Mouse (Mus musculus): ENCODE results near the gene Smug1. TPM values are rescaled to one million over a fixed set of nuclear protein-coding genes. Genes with fewer than 3 reads are reported as not detected.

Gene Smug1
- polyA plus RNA-seq, 1 experiment from 2014 or later, result 3.8 TPM

DNA sequence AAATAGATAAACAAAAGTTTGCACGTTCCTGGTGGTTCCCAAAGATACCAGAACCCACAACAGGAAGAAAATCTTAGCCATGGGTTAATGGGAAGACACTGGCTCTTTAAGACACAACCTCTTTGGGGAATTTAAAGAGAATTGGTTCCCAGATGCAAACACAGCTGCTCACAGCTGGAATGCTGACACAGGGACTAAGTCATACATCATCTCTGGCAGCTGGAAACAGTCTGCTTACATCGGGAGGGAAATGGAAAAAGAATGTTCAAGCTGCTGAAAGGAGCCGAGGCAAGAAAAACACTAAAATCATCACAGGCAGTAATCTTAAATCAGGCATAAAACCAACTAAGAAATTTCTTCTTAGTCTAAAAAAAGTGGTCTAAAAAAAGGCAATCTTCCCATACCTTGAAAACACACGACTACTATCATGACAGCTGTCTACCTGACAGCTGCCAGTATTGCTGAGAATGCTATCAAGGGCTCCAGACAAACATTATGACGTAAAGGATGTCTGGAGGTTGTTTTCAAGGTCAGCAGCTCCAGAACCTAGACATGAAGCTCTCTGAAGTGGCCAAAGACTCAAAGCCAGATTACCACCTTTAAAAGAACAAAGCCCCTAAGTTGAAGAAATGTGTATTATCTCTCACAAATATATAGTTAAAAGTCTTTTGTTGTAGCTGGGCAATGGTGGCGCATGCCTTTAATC lies 35.3 kb upstream of the Smug1 start:
- H3K27ac ChIP-seq (ENCODE audit: low read depth), result no peak overlapping the region
- ATAC-seq (no peak), DNase-seq (no peak)
- no peak overlapping the region for H3K4me2 ChIP-seq (ENCODE audit: low read depth, low read length)
- H3K9me3 ChIP-seq (ENCODE audit: low read length), result no peaks in the 10 kb centered on the region
- peaks cover 2% of the 10 kb centered on the region; the same call in 1 of the 2 replicates for H3K4me1 ChIP-seq (ENCODE audit: insufficient read depth)
- WGBS (ENCODE audit: insufficient replicate concordance), result 69% methylated on average over 6 of the region's 6 CpGs
- no peaks in the 10 kb centered on the region for H3K27me3 ChIP-seq (ENCODE audit: insufficient read depth, low read length)
- no peak overlapping the region for H3K4me3 ChIP-seq (ENCODE audit: low read depth, low read length)
- TF ChIP-seq EP300 (IDR thresholded peaks at IDR 0.05; ENCODE audit: low read depth) (no peak), CTCF (IDR thresholded peaks at IDR 0.05; ENCODE audit: low read depth) (no peak)
- no peak overlapping the region for H3K9ac ChIP-seq (replicated peaks)
- peaks cover 66% of the 10 kb centered on the region for H3K36me3 ChIP-seq (replicated peaks; ENCODE audit: insufficient read depth, low read length)

DNA sequence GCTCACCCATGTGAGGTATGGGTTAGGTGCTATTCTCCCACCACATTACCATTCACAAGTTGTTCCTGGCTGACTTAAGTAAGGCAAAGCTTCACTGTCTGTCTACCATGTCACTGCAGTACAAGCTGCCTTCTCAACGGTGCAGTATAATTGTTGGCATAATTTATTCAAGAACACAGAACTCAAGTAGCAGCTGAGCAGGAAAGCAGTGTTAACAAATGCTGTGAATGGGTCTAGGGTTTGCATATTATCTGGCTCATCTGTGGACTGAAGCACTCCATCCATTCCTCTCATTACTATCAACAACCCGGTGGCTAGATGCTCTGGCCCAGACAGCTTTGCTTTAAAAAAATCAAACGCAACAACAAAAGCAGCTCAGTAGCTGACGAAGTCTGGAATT lies 30.9 kb upstream of the Smug1 start:
- H3K36me3 ChIP-seq (replicated peaks; ENCODE audit: insufficient read depth, low read length), result peaks cover 70% of the 10 kb centered on the region

GRCm38 (mm10) chr15:103196835-103197234 lies 29.9 kb upstream of the Smug1 start:
- TF ChIP-seq EP300 (IDR thresholded peaks at IDR 0.05; ENCODE audit: low read depth) (no peak), CTCF (IDR thresholded peaks at IDR 0.05; ENCODE audit: low read depth) (no peak)
- H3K9ac ChIP-seq (replicated peaks), result no peak overlapping the region
- peaks cover 2% of the 10 kb centered on the region; the same call in 1 of the 2 replicates for H3K4me1 ChIP-seq (ENCODE audit: insufficient read depth)
- ATAC-seq (no peak), DNase-seq (no peak)
- 73% methylated on average over 1 of the region's 1 CpGs for WGBS (ENCODE audit: insufficient replicate concordance)
- no peaks in the 10 kb centered on the region for H3K27me3 ChIP-seq (ENCODE audit: insufficient read depth, low read length)
- no peak overlapping the region for H3K4me2 ChIP-seq (ENCODE audit: low read depth, low read length)
- H3K36me3 ChIP-seq (replicated peaks; ENCODE audit: insufficient read depth, low read length), result peaks cover 72% of the 10 kb centered on the region
- no peaks in the 10 kb centered on the region for H3K9me3 ChIP-seq (ENCODE audit: low read length)
- no peak overlapping the region for H3K27ac ChIP-seq (ENCODE audit: low read depth)
- H3K4me3 ChIP-seq (ENCODE audit: low read depth, low read length), result no peak overlapping the region

More for the DNA sequence above, 30.9 kb upstream of the Smug1 start:
- H3K9ac ChIP-seq (replicated peaks), result no peak overlapping the region
- 86% methylated on average over 4 of the region's 4 CpGs for WGBS (ENCODE audit: insufficient replicate concordance)
- H3K4me2 ChIP-seq (ENCODE audit: low read depth, low read length), result no peak overlapping the region
- TF ChIP-seq EP300 (IDR thresholded peaks at IDR 0.05; ENCODE audit: low read depth), result no peak
- no peak for TF ChIP-seq CTCF (IDR thresholded peaks at IDR 0.05; ENCODE audit: low read depth)
- no peak for DNase-seq
- no peak overlapping the region for H3K4me3 ChIP-seq (ENCODE audit: low read depth, low read length)
- no peak overlapping the region for H3K27ac ChIP-seq (ENCODE audit: low read depth)
- no peaks in the 10 kb centered on the region for H3K9me3 ChIP-seq (ENCODE audit: low read length)
- no peak for ATAC-seq
- no peaks in the 10 kb centered on the region for H3K27me3 ChIP-seq (ENCODE audit: insufficient read depth, low read length)
- peaks cover 2% of the 10 kb centered on the region; the same call in 1 of the 2 replicates for H3K4me1 ChIP-seq (ENCODE audit: insufficient read depth)

DNA sequence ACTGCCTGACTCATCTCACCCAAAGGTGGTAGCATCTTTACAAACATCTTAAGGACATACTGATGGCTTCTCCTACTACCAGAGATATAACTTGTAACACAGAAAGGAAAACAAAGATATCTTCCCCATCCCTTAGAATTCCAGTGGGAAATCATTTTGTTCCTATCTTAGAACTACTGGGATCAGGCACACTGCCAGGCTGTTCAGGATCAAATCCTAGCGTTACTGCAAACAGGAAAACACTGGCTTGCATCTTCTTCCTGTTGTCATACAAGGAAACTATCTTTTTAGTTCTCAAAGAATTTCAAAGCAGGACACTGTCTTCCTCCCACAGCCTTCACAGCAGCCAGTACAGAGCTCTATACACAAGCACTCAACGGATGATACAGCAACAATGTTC lies 26.7 kb upstream of the Smug1 start:
- Histone ChIP-seq H3K9me3 (ENCODE audit: low read length) (no peaks in the 10 kb centered on the region), H3K4me3 (ENCODE audit: low read depth, low read length) (no peak overlapping the region), H3K9ac (replicated peaks) (no peak overlapping the region), H3K4me2 (ENCODE audit: low read depth, low read length) (no peak overlapping the region), H3K36me3 (replicated peaks; ENCODE audit: insufficient read depth, low read length) (peaks cover 53% of the 10 kb centered on the region), H3K27ac (ENCODE audit: low read depth) (0 out of 2 replicates have a peak overlapping the region, but pooled peaks have one; percentile 18), H3K4me1 (ENCODE audit: insufficient read depth) (no peaks in the 10 kb centered on the region), H3K27me3 (ENCODE audit: insufficient read depth, low read length) (no peaks in the 10 kb centered on the region)
- no peak for TF ChIP-seq CTCF (IDR thresholded peaks at IDR 0.05; ENCODE audit: low read depth)
- no peak for TF ChIP-seq EP300 (IDR thresholded peaks at IDR 0.05; ENCODE audit: low read depth)
- DNase-seq (no peak), ATAC-seq (no peak)
- WGBS (ENCODE audit: insufficient replicate concordance), result 66% methylated on average over 2 of the region's 2 CpGs

GRCm38 (mm10) chr15:103190531-103191462 lies 23.9 kb upstream of the Smug1 start:
- no peak overlapping the region for H3K9ac ChIP-seq (replicated peaks)
- no peak overlapping the region for H3K27ac ChIP-seq (ENCODE audit: low read depth)
- H3K4me2 ChIP-seq (ENCODE audit: low read depth, low read length), result no peak overlapping the region
- no peak for TF ChIP-seq EP300 (IDR thresholded peaks at IDR 0.05; ENCODE audit: low read depth)
- TF ChIP-seq CTCF (IDR thresholded peaks at IDR 0.05; ENCODE audit: low read depth), result peak; percentile 76
- no peaks in the 10 kb centered on the region for H3K27me3 ChIP-seq (ENCODE audit: insufficient read depth, low read length)
- no peaks in the 10 kb centered on the region for H3K4me1 ChIP-seq (ENCODE audit: insufficient read depth)
- no peak for ATAC-seq
- H3K36me3 ChIP-seq (replicated peaks; ENCODE audit: insufficient read depth, low read length), result peaks cover 31% of the 10 kb centered on the region
- peak; percentile 60 for DNase-seq
- no peak overlapping the region for H3K4me3 ChIP-seq (ENCODE audit: low read depth, low read length)
- WGBS (ENCODE audit: insufficient replicate concordance), result 58% methylated on average over 10 of the region's 10 CpGs
- no peaks in the 10 kb centered on the region for H3K9me3 ChIP-seq (ENCODE audit: low read length)

DNA sequence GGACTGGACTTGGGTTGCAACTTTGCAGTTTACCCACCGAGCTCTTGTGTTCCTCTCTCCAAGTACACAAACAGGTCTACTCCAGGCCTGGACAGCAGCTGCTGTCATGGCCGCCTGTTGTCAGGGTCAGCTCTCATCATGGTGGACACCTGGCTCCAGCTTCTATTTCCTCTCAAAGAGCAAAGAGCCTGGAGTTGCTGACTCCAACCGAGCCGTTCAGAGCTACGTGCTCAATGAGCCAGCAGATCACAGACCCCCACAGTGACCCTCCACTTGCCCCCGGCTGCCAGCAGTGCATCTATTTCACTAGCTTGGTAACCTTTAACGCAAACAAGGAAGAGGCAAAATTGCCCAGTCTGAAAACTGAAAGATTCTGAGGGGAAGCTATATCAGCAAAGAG lies 23.2 kb upstream of the Smug1 start:
- Histone ChIP-seq H3K36me3 (replicated peaks; ENCODE audit: insufficient read depth, low read length) (peaks cover 25% of the 10 kb centered on the region), H3K27ac (ENCODE audit: low read depth) (no peak overlapping the region), H3K4me3 (ENCODE audit: low read depth, low read length) (no peak overlapping the region), H3K4me1 (ENCODE audit: insufficient read depth) (no peaks in the 10 kb centered on the region), H3K9me3 (ENCODE audit: low read length) (no peaks in the 10 kb centered on the region), H3K9ac (replicated peaks) (no peak overlapping the region), H3K4me2 (ENCODE audit: low read depth, low read length) (no peak overlapping the region), H3K27me3 (ENCODE audit: insufficient read depth, low read length) (no peaks in the 10 kb centered on the region)
- no peak for ATAC-seq
- DNase-seq, result no peak
- WGBS (ENCODE audit: insufficient replicate concordance), result 86% methylated on average over 7 of the region's 7 CpGs
- no peak for TF ChIP-seq CTCF (IDR thresholded peaks at IDR 0.05; ENCODE audit: low read depth)
- no peak for TF ChIP-seq EP300 (IDR thresholded peaks at IDR 0.05; ENCODE audit: low read depth)
